Mouse (Mus musculus) heart, postnatal 4 days (tissue): Measurements from ENCODE around the gene Nras. TPM values are rescaled to one million over a fixed set of nuclear protein-coding genes. Genes with fewer than 3 reads are reported as not detected.

ENCODE experiments used
- DNase-seq: peaks from one replicate; pipeline ENCODE4 v3.0.0; 2021
- total RNA-seq, 2 experiments: library from RNA; stranded (reverse); gene quantifications; 2 replicates each; pipeline ENCODE4 v1.2.3; 2021

The Nras gene
- total RNA-seq, 2 experiments from 2014 or later, result 120 to 122 TPM

- DNase-seq, result no peak
These were observed 41.6 kb downstream of the Nras start for GRCm38 (mm10) chr3:103099667-103100066.

DNA sequence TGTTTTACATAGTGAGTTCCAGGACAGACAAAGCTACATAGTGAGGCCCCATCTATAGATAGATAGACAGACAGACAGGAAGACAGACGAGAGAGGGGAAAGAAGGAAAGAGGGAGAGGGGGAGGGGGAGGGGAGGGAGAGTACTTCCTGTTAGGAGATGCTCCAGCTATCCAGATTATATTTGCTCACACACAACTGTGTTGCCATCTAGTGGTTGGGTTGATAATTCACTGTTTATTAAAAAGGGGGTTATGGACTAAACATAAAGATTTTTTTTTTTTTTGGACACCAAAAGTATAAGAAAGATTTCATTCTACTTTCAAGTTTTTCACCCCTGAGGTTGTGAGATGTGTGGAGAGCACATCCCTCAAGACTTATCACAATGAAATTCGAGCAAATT, 42.6 kb downstream of the Nras start:
- no peak for DNase-seq

DNA sequence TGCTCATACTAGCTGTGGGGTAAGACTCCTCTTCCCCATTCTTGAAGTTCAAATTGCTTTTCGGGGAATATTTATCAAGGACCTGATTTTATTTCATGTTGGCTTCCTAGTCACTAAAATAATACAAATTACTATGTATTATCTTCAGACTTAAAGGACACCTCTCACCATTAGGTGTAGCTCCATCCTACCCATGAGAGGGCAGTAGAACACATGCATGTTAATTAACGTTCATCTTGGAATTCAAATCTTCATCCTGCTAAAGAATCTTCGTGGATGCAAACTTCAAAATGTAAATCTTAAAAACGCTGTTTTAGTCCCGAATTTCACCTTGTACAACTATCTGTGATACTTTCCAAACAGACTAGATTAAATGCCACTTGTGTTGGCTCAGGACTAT, 43.1 kb downstream of the Nras start:
- no peak for DNase-seq

DNA sequence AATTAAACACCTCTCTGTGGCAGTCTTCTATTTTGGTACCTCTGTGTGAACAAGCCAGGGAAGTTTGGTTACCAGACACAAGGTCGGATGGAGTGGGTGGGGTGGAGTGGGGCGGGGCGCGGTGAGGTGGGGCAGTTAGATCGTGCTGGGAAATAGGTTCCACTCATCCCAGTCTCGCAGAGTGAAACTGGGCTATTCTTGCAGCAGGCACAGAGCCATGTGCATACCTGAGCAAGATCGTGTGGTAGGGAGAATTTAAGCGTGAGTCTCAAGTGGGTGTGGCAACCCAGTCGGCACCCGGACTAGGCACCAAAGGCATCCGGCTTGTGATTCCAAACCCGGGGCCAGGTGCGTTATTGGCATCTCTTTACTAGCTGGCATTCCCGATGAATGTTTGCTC, 43.8 kb downstream of the Nras start:
- peak; percentile 14 for DNase-seq

DNA sequence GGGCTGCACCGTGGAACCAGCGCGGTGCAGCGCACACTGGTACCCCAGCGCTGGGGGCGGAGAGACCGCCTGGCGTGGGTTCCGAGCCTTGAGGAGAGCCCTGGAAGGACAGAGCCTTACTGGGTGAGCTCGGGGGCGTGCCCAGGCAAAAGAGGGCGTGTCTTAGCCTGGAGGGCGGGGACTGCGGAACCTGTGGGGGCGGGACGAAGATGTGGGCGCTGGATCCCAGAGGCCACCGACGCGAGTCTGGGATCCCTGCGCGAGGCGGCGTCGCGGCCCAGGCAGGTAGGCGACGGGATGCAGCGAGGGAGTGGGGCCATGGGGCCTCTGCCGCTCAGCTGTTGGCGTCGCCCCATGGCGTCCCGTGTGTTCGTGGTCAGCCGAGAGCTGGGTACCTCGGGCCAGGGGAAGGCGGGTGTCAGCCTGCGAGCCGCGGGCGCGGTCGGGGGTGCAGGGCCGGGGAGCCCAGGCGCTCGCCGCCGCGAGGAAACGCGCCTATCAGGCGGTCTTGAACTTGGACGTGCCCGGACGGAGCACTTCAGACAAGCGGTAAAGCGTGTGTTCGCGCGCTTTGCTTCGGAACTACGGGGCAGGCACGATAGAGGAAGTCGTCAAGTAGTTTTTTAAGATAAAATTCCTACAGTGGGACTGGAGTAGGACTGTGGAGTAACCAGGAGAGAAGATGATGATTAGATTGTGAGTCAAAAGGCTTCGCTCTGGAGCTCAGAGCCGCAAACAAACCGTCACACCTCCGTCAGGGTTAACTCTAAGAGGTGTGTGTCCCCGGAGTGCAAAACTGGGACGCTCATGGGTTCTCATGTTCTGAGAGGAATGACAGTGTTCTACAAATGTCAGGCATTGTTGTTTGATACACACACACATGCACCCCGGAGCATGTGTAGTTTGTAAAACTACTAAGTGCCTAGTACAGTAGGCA, 44.6 kb downstream of the Nras start, which contains the start of gene Dennd2c:
TSS of gene Dennd2c (plus strand) at position 151 of the 937 bp plus-strand sequence.
- peak; percentile 98 for DNase-seq

- DNase-seq, result no peak
These were observed 49.6 kb downstream of the Nras start for GRCm38 (mm10) chr3:103107565-103108240.

- DNase-seq, result no peak
These were observed 54.1 kb downstream of the Nras start for GRCm38 (mm10) chr3:103112216-103112615.

Other genes with a start within 250 kb of the Nras start
- not detected for gene Sycp1, start 122.2 kb upstream of the Nras start, total RNA-seq
- not detected for gene Nr1h5, start 94.2 kb upstream of the Nras start, total RNA-seq
- gene Sike1, start 62.6 kb upstream of the Nras start, total RNA-seq, result 100 to 1,000 TPM; 111 to 119 TPM
- gene Csde1, start 37.9 kb upstream of the Nras start, total RNA-seq, result 100 to 1,000 TPM; 384 to 408 TPM
- under 1 TPM; 0.25 to 0.43 TPM for gene Ampd1, start 15.7 kb downstream of the Nras start, total RNA-seq
- gene Dennd2c, start 44.3 kb downstream of the Nras start, total RNA-seq, result 1 to 10 TPM; 3.6 to 4.3 TPM
- gene Bcas2, start 113.4 kb downstream of the Nras start, total RNA-seq, result 10 to 100 TPM; 62.0 to 67.9 TPM
- gene Trim33, start 221.0 kb downstream of the Nras start, total RNA-seq, result 10 to 100 TPM; 24.3 to 25.1 TPM